Mouse (Mus musculus) T-helper 17 cell (primary cell): Measurements from ENCODE around the gene Mrpl11.
"Not testable (repeated sequence)": the region's sequence is repeated elsewhere in the genome, so short reads cannot be mapped to it uniquely, and the experiment has no call there.

Experiments
- in situ Hi-C, 2 experiments: fragments of 300-600 bp; cut with MboI, MseI; formaldehyde crosslinking; loops; 1 replicate in 1 of 2; 2 replicates in 1 of 2; pipeline ENCODE4 v1.15.1; 2025; ENCODE audit warnings: high pct_unique_total_duplicates in 2 of 2

The Mrpl11 gene

GRCm38 (mm10) chr19:4961928-4962601 is at the start of gene Mrpl11:
Gene Mrpl11 (plus strand): TSS chr19:4962147.
- in situ Hi-C loops: loop anchor here in 1 of 2 experiments (5.0 kb wide), 1 partner anchor 340 kb away; no protein-coding TSS in a partner anchor

DNA sequence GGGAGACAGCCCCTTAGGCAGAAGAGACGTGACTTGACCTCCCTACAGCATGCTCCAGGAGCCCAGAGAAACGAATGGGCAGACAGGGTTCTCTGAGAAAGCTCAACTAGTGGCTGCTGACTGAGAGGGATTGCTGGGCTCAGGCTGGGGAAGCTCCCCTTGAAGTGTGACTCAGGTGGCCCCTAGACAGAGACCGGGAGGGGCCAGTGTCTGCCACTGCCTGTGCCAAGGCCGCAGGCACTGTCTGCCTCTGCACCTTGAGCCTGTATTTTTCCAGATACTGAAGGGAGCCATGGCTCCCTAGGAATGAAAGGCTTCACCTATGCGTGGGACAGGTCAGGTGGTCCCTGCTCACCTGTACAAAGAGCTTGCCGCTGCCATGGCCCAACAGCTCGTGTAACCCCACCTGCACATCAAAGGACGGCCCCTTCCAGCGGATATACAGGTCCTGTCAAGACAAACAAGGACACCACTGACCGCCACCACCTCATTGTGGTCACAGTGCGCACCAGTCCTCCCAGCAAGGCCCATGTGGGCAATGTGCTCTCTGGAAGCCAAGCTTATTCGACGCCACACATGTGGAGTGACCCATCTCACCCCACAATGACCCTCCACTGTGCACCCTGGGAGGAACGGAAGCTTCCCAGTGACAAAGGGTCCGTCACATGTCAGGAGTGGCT is 45.9 kb upstream of the Mrpl11 start:
- in situ Hi-C loops: no loop called here

GRCm38 (mm10) chr19:4916827-4917226 is 45.1 kb upstream of the Mrpl11 start:
- in situ Hi-C loops: no loop called here

- in situ Hi-C loops: no loop called here
Measured at GRCm38 (mm10) chr19:4919652-4920051, 42.3 kb upstream of the Mrpl11 start.

DNA sequence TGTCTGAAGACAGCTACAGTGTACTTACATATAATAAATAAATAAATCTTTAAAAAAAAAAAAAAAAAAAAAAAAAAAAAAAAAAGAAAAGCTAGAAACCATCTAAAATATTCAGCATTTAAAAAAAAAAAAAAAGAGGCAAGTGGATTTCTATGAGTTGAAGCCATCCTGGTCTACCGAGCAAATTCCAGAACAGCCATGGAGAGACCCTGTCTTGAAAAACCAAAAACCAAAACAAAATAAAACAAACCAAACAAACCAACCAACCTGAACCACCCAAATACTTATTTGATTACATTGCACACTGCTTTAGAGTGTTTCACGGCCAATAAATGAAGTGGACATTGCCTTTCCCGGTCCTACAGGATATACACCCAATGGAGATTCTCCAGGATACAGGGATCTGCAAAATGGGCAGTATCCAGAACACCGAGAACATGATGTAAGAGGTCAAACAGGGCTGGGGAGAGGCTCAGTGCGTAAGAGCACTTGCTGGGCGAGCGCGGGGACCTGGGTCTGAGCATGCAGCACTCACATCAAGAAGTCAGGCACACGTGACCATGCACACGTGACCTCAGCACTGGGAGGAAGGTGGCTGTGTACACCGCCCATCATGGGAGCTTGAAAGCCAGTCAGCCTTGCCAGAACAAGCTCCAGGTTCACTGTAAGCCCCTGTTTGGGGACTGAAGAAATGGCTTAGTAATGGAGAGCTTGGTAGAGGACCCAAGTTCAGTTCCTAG is 36.7 kb upstream of the Mrpl11 start:
- in situ Hi-C loops: no loop called here

DNA sequence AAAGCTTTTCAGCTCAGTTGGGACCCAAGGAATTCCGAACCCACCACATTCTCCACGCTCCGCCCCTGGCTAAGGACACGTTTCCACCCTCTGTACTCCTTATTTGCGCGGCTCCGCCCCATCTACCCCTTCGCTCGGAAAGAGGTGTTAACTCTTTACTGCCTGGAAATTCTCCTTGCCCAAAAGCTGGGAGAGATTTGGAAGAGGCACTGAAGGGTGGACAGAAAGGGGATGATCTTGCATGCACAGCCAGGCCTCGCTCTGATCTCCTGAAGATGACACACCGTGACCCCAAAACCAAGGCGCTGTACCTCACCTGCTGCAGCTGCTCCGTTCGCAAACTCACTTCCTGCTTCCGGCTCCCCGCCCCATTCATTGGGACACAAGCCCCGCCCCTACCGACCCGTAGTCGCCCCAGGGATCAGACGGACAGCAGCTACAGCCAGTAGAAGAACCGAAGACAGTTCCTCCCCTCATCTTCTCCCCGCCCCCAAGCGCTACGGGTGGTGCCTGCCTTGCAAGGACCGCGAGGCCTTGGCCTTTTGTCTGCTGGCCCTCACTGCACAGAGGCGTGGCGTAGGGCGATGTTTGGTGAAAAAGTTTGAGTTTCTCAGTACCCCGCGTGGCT is 33.9 kb upstream of the Mrpl11 start, which contains the start of gene Dpp3:
Gene Dpp3, minus strand, starts transcription at position 384 of the 628 bp plus-strand sequence.
- in situ Hi-C loops: no loop called here

GRCm38 (mm10) chr19:4928781-4929180 is 33.2 kb upstream of the Mrpl11 start:
- in situ Hi-C loops: no loop called here

GRCm38 (mm10) chr19:4936896-4937295 is 25.1 kb upstream of the Mrpl11 start:
- in situ Hi-C loops: no loop called here

DNA sequence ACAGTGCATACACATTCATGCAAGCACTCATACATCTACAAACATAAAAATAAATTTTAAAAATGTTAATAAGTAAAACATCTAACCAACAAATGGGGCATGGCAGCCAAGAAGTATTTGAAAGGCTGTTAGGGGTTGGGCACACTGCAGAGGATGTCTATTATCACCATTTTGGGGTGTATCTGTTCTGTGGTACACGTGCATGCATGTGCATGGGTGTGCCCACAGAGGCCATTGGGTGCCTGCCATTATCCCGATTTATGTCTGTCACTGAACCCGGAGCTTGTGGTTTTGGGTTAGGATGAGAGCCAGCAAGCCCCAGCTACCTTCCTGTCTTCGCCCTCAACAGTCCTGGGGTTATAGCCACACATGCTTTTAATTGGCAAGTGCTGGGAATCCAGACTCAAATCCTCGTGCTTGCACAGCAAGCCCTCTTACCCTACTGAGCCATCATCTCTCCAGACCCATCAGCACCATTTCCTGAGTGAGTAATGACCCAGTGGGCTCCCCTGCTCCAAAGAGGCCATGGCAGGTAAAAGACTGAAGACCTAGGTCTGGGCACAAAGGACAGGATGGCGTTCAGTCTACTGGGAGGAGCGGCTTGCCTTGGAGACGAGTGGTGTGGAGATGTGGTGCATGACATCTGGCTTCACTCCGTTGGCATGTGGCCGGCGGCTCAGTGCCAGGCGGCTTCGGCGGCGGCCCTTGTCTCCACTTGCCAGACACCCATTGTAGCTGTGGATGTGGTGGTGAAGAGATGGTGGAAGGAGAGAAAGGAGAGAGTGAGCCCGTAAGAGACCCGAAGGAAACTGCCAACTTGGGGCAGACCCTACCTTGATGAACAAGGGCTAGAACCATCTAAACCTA is 24.3 kb upstream of the Mrpl11 start:
- in situ Hi-C loops: no loop called here

GRCm38 (mm10) chr19:4942551-4943252 is 19.2 kb upstream of the Mrpl11 start, which contains the start of gene Peli3:
Gene Peli3 (minus strand): TSS chr19:4943127.
- in situ Hi-C loops: no loop called here

GRCm38 (mm10) chr19:4943253-4943588 is 18.7 kb upstream of the Mrpl11 start:
- in situ Hi-C loops: no loop called here

GRCm38 (mm10) chr19:4945540-4945939 is 16.4 kb upstream of the Mrpl11 start:
- in situ Hi-C loops: no loop called here

DNA sequence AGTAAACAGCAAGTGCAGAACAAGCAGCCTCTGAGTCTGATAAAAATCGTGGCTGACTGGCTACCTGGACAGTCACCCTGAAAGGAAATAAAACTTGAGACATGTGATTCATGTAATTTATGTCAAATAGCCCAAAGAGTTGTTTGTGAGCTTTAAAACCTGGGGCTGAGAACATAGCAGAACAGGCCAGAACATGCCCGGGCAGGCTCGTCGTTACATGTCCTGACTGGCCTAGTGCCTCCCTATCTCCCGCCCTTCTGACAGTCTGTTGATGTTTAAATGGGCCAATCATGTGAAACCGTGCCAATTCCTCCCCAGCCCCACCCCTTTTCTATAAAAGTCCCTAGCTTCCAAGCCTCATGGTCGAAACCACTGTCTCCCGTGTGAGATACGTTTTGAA is 13.3 kb upstream of the Mrpl11 start:
- in situ Hi-C loops: not testable (repeated sequence)

- in situ Hi-C loops: no loop called here
Measured at GRCm38 (mm10) chr19:4968236-4968635, 6.3 kb downstream of the Mrpl11 start.

DNA sequence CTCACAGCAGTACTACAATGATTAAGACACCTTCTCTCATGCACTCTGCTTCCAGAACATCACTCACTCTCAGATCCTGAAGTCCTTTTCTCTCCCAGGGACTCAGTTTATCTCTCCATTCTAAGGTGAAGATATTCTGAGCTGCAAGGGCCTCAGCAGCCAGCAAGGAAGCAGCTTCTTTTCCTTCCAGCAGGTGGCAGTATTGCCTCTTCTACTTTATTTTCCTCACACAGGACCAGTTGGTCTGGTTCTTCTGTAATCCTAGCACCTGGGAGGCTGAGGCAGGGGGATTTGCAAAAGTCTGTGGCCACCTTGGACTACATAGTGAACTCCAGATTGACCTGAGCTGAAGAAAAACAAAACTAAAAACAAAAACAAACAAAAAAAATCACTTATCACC is 19.8 kb downstream of the Mrpl11 start:
- in situ Hi-C loops: no loop called here

DNA sequence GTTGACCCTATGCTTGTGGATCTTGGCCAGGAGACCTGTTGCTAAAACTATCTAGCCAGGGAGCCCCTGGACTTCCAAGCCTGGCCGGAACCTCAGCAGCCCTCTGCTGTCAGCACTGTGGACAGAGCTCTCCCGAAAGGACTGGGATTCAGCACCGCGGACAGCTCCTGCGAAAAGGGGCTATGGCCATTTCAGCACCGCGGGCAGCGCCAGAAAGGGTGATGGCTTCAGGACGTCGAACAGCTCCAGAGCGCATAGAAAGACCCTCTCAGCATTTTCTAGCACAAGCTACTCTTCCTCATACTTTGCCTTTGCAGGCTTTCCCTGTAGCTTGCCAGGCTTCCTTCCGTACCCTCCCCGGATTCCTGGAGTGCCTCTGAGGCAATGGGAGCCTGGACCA is 27.1 kb downstream of the Mrpl11 start:
- in situ Hi-C loops: no loop called here

DNA sequence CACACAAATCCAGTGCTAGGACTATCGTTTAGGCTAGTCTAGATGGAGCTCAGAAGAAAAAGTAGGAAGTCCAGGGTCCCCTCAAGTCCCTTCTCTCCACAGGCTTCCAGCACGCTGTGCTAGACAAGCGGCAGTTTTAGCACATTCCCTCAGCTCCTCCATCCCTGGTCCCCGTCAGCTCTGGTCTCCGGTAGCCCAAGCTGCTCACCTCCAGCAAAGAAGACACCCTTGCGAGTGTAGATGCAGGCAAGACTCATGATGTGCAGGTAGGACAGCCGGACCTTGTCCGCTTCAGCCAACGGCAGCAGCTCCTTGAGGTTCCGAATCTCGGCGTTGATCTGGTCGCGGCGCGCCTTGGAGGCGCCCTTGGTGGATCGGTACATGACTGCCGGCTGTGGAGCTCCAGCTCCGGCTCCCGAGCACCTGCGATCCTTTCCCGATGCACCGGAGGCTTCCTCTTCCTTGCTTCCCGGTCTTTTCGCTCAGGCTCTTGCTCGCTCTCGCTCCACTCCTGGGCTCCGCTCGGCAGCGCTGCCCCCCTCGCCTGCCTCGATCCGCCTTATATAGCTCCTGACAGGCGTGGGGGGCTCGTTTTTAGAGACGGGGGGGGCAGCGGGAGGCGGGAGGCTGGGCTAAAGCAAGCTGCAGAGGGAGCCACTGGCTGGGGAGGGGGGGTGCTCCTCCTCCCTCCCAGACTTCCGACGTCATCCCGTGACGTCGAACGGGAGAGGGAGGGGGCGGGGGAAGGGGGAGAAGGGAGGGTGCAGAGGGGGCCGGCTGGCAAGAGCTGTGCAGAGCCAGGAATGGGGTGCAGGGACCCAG is 27.7 kb downstream of the Mrpl11 start:
- in situ Hi-C loops: no loop called here

- in situ Hi-C loops: no loop called here
Measured at GRCm38 (mm10) chr19:4990256-4990625, 28.3 kb downstream of the Mrpl11 start, which contains the start of gene Npas4. Gene Npas4 (minus strand): TSS chr19:4990316.

GRCm38 (mm10) chr19:4990716-4991115 is 28.8 kb downstream of the Mrpl11 start:
- in situ Hi-C loops: no loop called here

DNA sequence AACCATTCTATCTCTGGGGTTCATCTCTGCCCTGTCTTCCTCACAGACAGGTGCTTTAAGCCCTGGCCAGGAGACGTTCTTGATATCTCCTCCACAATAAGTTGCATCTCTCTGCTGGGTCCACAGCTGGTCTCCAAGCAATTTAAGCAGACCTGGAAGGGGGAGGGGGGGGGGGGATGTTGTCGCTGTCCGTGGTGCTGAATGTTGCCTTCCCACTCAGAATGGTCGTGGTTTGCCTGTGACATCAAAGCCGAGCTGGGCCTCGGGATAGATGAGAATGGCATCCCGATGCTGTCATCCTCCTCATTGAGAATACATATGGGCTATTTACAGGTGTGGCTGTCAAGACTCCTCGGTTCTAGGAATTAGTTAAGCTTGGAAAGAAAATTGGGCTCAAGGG is 30.4 kb downstream of the Mrpl11 start:
- in situ Hi-C loops: no loop called here
